Mouse (Mus musculus) neural tube, embryonic 11.5 days (tissue): ENCODE measurements around the gene Apol10b. TPM values are rescaled to one million over a fixed set of nuclear protein-coding genes. Genes with fewer than 3 reads are reported as not detected.
"Not testable (repeated sequence)": the region's sequence is repeated elsewhere in the genome, so short reads cannot be mapped to it uniquely, and the experiment has no call there.

Source experiments
- ATAC-seq: fragments of 200-750 bp; cut with Nextera tagmentation; 2 replicates; pipeline ENCODE4 v1.8.0; 2017; ENCODE audit warnings: moderate number of reproducible peaks, mild to moderate bottlenecking, moderate TSS enrichment, moderate library complexity; ENCODE audit not compliant: insufficient read depth, low FRiP score, low TSS enrichment
- DNase-seq: peaks from one replicate; pipeline ENCODE4 v3.0.0-alpha.2; 2015; ENCODE audit warnings: low spot score
- H3K27ac ChIP-seq: fragments of 300-500 bp; sonication (generic); 2 replicates; pipeline ENCODE4 v1.5.1; 2014; ENCODE audit warnings: low read depth, mild to moderate bottlenecking, low read length
- H3K27me3 ChIP-seq: fragments of 300-500 bp; sonication (generic); 2 replicates; pipeline ENCODE4 v1.6.1; 2014; ENCODE audit warnings: mild to moderate bottlenecking, low read length, mixed read lengths; ENCODE audit not compliant: control insufficient read depth, insufficient read depth
- H3K36me3 ChIP-seq: fragments of 300-500 bp; sonication (generic); 2 replicates; pipeline ENCODE4 v1.6.1; 2014; ENCODE audit warnings: mild to moderate bottlenecking, low read length, moderate library complexity, mixed read lengths; ENCODE audit not compliant: control insufficient read depth, insufficient read depth
- H3K4me1 ChIP-seq: fragments of 300-500 bp; sonication (generic); 2 replicates; pipeline ENCODE4 v1.6.1; 2014; ENCODE audit warnings: low read length, mixed read lengths; ENCODE audit not compliant: control insufficient read depth, insufficient read depth
- H3K4me2 ChIP-seq: fragments of 300-500 bp; sonication (generic); 2 replicates; pipeline ENCODE4 v1.6.1; 2014; ENCODE audit warnings: low read depth, mild to moderate bottlenecking, moderate library complexity
- H3K4me3 ChIP-seq: fragments of 300-500 bp; sonication (generic); 2 replicates; pipeline ENCODE4 v1.5.1; 2014; ENCODE audit warnings: low read depth, low read length
- H3K9ac ChIP-seq: fragments of 300-500 bp; sonication (generic); 2 replicates; pipeline ENCODE4 v1.6.1; 2014; ENCODE audit warnings: mild to moderate bottlenecking, low read length
- H3K9me3 ChIP-seq: fragments of 300-500 bp; sonication (generic); 2 replicates; pipeline ENCODE4 v1.6.1; 2016; ENCODE audit warnings: low read length; ENCODE audit not compliant: control insufficient read depth
- WGBS: fragments of 180-500 bp; shearing (Covaris S2); extraction: QIAGEN DNeasy Blood & Tissue Kit; methylation state at CpG from one replicate; pipeline ENCODE4 v1.1.7; 2014; 5-methylcytosine and 5-hydroxymethylcytosine counted together
- polyA plus RNA-seq: library from polyadenylated mRNA; unstranded; fragments of >200 nt; fragmentation: Nextera tagmentation; extraction: Ambion mirVana; gene quantifications from 2 replicates; pipeline ENCODE4 v1.2.1, GENCODE M21; 2014

Apol10b gene
- not detected in 2 replicates for polyA plus RNA-seq

- 65% methylated on average over 5 of the region's 5 CpGs for WGBS
- Histone ChIP-seq H3K36me3 (no peaks in the 10 kb centered on the region), H3K4me1 (no peaks in the 10 kb centered on the region), H3K4me2 (no peak within 1 kb of the TSS), H3K27ac (no peak within 1 kb of the TSS), H3K4me3 (no peak within 1 kb of the TSS), H3K9ac (no peak within 1 kb of the TSS), H3K27me3 (no peaks in the 10 kb centered on the region), H3K9me3 (no peaks in the 10 kb centered on the region)
- DNase-seq (no peak), ATAC-seq (no peak)
Observed at GRCm38 (mm10) chr15:77595961-77596360, at the start of gene Apol10b. Gene Apol10b, minus strand, starts transcription at chr15:77596125.

- ATAC-seq, H3K9me3 ChIP-seq, H3K4me3 ChIP-seq, H3K4me2 ChIP-seq, H3K9ac ChIP-seq, H3K4me1 ChIP-seq, H3K36me3 ChIP-seq, H3K27me3 ChIP-seq, DNase-seq, H3K27ac ChIP-seq: not testable (repeated sequence)
- 76% methylated on average over 2 of the region's 2 CpGs for WGBS
Observed at GRCm38 (mm10) chr15:77643176-77643575, 47.3 kb upstream of the Apol10b start, which contains the start of gene Apol11b. Gene Apol11b, minus strand, starts transcription at chr15:77643286.

DNA sequence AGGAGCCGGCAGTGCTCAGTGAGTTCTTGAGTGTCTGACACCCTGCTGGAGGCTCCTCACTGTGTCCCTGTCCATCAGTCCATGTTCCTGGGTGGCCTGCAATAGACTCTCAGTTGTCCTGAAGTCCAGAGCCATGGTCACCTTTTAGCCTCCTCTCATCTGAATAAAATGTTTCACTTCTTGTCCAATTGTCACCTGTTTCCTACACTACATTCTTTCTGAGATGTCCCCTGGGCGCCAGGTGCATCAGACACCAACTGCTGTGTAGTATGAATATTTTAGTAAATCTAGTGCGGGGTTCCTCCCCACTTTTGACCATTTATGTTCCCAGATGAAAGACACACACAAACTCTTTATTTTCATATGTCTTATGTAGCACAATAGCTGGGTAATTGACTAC is 33.9 kb upstream of the Apol10b start:
- not testable (repeated sequence) for H3K27me3 ChIP-seq, H3K9ac ChIP-seq, H3K36me3 ChIP-seq, H3K27ac ChIP-seq, H3K9me3 ChIP-seq, H3K4me2 ChIP-seq, H3K4me3 ChIP-seq, ATAC-seq, H3K4me1 ChIP-seq, DNase-seq
- WGBS = 71% methylated on average over 3 of the region's 3 CpGs

DNA sequence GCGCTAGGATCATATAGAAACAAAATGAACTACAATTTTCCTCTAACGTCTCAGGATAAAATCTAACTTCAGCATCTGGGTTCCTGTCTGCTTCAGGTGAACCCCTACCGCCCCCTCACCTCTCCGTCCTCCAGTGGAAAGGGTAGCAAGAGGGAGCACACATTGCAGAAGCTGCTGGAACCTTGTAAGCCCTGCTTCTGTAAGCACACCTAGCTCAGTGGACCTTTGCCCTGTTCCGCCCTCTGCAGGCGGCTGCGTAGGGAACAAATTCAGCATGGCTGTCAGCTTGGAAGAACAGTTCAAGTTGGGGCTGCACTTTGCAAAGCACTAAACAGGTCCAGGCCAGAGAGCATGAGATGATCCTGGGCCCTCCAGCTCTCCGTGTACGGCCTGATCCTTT is 32.7 kb upstream of the Apol10b start:
- not testable (repeated sequence) for H3K4me2 ChIP-seq, H3K9me3 ChIP-seq, DNase-seq, H3K27me3 ChIP-seq, ATAC-seq, H3K27ac ChIP-seq, H3K4me3 ChIP-seq, H3K4me1 ChIP-seq, H3K9ac ChIP-seq, H3K36me3 ChIP-seq
- 62% methylated on average over 9 of the region's 9 CpGs for WGBS

GRCm38 (mm10) chr15:77626471-77626870 is 30.5 kb upstream of the Apol10b start:
- WGBS = 75% methylated on average over 4 of the region's 4 CpGs

DNA sequence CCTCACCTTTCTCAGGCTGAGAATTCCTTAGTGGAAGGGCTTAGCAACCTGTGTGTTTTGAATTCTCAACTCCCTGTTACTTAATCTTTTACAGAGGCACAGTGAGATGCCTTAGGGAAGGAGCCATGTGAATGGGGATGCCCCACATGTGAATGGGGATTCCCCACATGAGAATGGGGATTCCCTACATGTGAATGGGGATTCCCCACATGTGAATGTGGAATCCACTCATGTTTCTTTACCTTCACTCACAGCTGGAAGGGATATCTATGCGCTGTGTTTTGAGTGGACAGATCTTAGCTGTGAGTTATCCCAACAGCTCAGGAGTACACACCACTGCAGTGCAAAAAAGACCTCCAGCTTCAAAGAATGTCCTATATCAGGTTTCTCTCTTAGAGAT is 28.8 kb upstream of the Apol10b start:
- no peaks in the 10 kb centered on the region for H3K9me3 ChIP-seq
- no peak overlapping the region for H3K9ac ChIP-seq
- no peak overlapping the region for H3K4me3 ChIP-seq
- DNase-seq (no peak), ATAC-seq (no peak)
- no peak overlapping the region for H3K27ac ChIP-seq
- 93% methylated on average over 1 of the region's 1 CpGs for WGBS
- H3K4me2 ChIP-seq = no peak overlapping the region
- no peaks in the 10 kb centered on the region for H3K36me3 ChIP-seq
- no peaks in the 10 kb centered on the region for H3K4me1 ChIP-seq
- H3K27me3 ChIP-seq = no peaks in the 10 kb centered on the region

More at GRCm38 (mm10) chr15:77626471-77626870, 30.5 kb upstream of the Apol10b start:
- ATAC-seq, H3K27me3 ChIP-seq, H3K4me3 ChIP-seq, H3K4me1 ChIP-seq, H3K9me3 ChIP-seq, H3K36me3 ChIP-seq, H3K9ac ChIP-seq, H3K27ac ChIP-seq, DNase-seq, H3K4me2 ChIP-seq: not testable (repeated sequence)

GRCm38 (mm10) chr15:77606069-77606468 is 10.1 kb upstream of the Apol10b start:
- no peaks in the 10 kb centered on the region for H3K4me1 ChIP-seq
- DNase-seq (no peak), ATAC-seq (no peak)
- H3K36me3 ChIP-seq = no peaks in the 10 kb centered on the region
- H3K27ac ChIP-seq = no peak overlapping the region
- 94% methylated on average over 3 of the region's 3 CpGs for WGBS
- no peak overlapping the region for H3K4me2 ChIP-seq
- no peak overlapping the region for H3K9ac ChIP-seq
- no peak overlapping the region for H3K4me3 ChIP-seq
- H3K27me3 ChIP-seq = no peaks in the 10 kb centered on the region
- no peaks in the 10 kb centered on the region for H3K9me3 ChIP-seq

GRCm38 (mm10) chr15:77598958-77599357 is 3.0 kb upstream of the Apol10b start, which contains the start of gene Gm36245:
Gene Gm36245, plus strand, starts transcription at chr15:77599258.
- no peak for DNase-seq
- Histone ChIP-seq H3K9me3 (no peaks in the 10 kb centered on the region), H3K4me3 (no peak within 1 kb of the TSS), H3K4me1 (no peaks in the 10 kb centered on the region), H3K36me3 (no peaks in the 10 kb centered on the region), H3K9ac (no peak within 1 kb of the TSS), H3K4me2 (no peak within 1 kb of the TSS), H3K27ac (no peak within 1 kb of the TSS), H3K27me3 (no peaks in the 10 kb centered on the region)
- 88% methylated on average over 1 of the region's 1 CpGs for WGBS
- no peak for ATAC-seq

GRCm38 (mm10) chr15:77598429-77598828 is 2.5 kb upstream of the Apol10b start:
- WGBS = 68% methylated on average over 3 of the region's 3 CpGs
- DNase-seq (no peak), ATAC-seq (no peak)
- Histone ChIP-seq H3K36me3 (no peaks in the 10 kb centered on the region), H3K27ac (no peak overlapping the region), H3K9ac (no peak overlapping the region), H3K4me3 (no peak overlapping the region), H3K4me1 (no peaks in the 10 kb centered on the region), H3K27me3 (no peaks in the 10 kb centered on the region), H3K9me3 (no peaks in the 10 kb centered on the region), H3K4me2 (no peak overlapping the region)
